Mouse (Mus musculus) heart, embryonic 12.5 days (tissue): ENCODE measurements around the gene Trappc4. TPM values are rescaled to one million over a fixed set of nuclear protein-coding genes. Genes with fewer than 3 reads are reported as not detected.
A peak's percentile ranks its signal among the peaks of the same experiment; 100 is the strongest.
"Not testable (repeated sequence)": the region's sequence is repeated elsewhere in the genome, so short reads cannot be mapped to it uniquely, and the experiment has no call there.

ENCODE experiments used
- ATAC-seq: fragments of 200-750 bp; cut with Nextera tagmentation; 2 replicates; pipeline ENCODE4 v1.8.0; 2017; ENCODE audit warnings: moderate TSS enrichment, moderate library complexity; ENCODE audit not compliant: insufficient number of reproducible peaks, low FRiP score
- H3K27ac ChIP-seq: fragments of 300-500 bp; sonication (generic); 2 replicates; pipeline ENCODE4 v1.5.1; 2016; ENCODE audit warnings: mild to moderate bottlenecking, moderate library complexity; ENCODE audit not compliant: poor library complexity, severe bottlenecking
- H3K27me3 ChIP-seq: fragments of 300-500 bp; sonication (generic); replicated peaks from 2 replicates; pipeline ENCODE4 v1.6.1; 2016; ENCODE audit warnings: mild to moderate bottlenecking, moderate library complexity
- H3K36me3 ChIP-seq: fragments of 300-500 bp; sonication (generic); 2 replicates; pipeline ENCODE4 v1.6.1; 2016; ENCODE audit warnings: mild to moderate bottlenecking, moderate library complexity
- H3K4me1 ChIP-seq: fragments of 300-500 bp; sonication (generic); replicated peaks from 2 replicates; pipeline ENCODE4 v1.6.1; 2016; ENCODE audit warnings: mild to moderate bottlenecking
- H3K4me2 ChIP-seq: fragments of 300-500 bp; sonication (generic); 2 replicates; pipeline ENCODE4 v1.6.1; 2016; ENCODE audit warnings: mild to moderate bottlenecking, moderate library complexity
- H3K4me3 ChIP-seq: fragments of 300-500 bp; sonication (generic); 2 replicates; pipeline ENCODE4 v1.5.1; 2016; ENCODE audit warnings: mild to moderate bottlenecking
- H3K9ac ChIP-seq: fragments of 300-500 bp; sonication (generic); 2 replicates; pipeline ENCODE4 v1.6.1; 2016; ENCODE audit warnings: mild to moderate bottlenecking, moderate library complexity
- H3K9me3 ChIP-seq: fragments of 300-500 bp; sonication (generic); replicated peaks from 2 replicates; pipeline ENCODE4 v1.6.1; 2016; ENCODE audit warnings: mild to moderate bottlenecking, moderate library complexity
- WGBS: fragments of 180-500 bp; shearing (Covaris S2); methylation state at CpG from one replicate; pipeline ENCODE4 v1.1.7; 2016; 5-methylcytosine and 5-hydroxymethylcytosine counted together
- polyA plus RNA-seq: library from polyadenylated mRNA; unstranded; fragments of >200 nt; fragmentation: Nextera tagmentation; extraction: Ambion mirVana; gene quantifications from 2 replicates; pipeline ENCODE4 v1.2.1, GENCODE M21; 2016

Gene Trappc4
- 82.6 and 85.2 TPM in 2 replicates for polyA plus RNA-seq

DNA sequence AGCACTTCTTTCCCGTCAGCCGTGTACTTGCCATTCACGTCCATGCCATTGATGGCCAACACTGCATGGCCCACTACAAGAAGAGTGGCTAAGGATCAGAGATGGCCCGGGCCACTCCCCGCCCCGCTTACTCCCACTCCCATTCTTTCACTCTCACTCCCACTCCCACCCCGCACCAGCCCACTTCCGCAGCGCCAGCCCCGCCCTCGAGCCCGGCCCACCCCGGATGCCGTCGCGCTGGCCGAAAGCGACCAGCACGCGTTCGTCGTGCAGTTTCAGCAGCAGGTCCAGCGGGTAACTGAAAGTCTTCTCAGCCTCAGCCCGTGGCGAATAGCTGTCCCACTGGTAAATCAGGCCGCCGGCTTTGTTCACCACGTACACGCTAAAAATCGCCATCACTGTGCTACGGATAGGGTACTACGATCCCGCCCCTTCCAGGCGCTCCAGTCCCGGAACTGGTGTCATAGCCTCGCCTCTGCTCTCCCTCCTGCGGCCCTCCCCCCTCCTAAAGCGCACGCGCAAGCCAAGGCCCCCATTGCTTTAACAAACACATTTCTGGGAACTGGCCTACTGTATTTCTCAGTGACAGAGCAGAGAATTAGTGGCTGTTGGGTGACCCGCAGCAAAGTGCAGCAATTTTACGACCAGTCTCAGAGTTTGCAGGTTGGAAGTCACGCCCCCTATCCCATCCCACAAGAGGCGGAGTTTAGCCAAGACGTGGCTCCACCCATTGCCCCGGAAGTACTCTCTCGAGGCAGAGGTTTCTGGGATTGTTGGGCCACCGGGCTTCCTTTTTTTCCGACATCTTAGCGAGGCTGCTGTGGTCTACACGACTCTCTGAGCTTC is at the start of gene Trappc4, which contains the start of gene Rps25:
Trappc4 (minus strand) TSS at position 695 of the 846 bp plus-strand sequence.
Rps25 (plus strand) TSS at position 234 of the 846 bp plus-strand sequence.
- WGBS, result under 1% methylated on average over 51 of the region's 51 CpGs
- ATAC-seq, result peak; percentile 95
- Histone ChIP-seq H3K4me3 (peak within 1 kb of the TSS; percentile 99), H3K36me3 (peaks cover 70% of the 10 kb centered on the region), H3K27me3 (no peaks in the 10 kb centered on the region), H3K9me3 (no peaks in the 10 kb centered on the region), H3K4me2 (peak within 1 kb of the TSS; percentile 78), H3K9ac (peak within 1 kb of the TSS; percentile 98), H3K4me1 (peaks cover 18% of the 10 kb centered on the region), H3K27ac (peak within 1 kb of the TSS; percentile 85)

- H3K36me3 ChIP-seq, result no peaks in the 10 kb centered on the region
- peaks cover 5% of the 10 kb centered on the region; the same call in 1 of the 2 replicates for H3K4me1 ChIP-seq
- no peak for ATAC-seq
- no peak within 1 kb of the TSS for H3K9ac ChIP-seq
- peaks cover 58% of the 10 kb centered on the region for H3K27me3 ChIP-seq
- no peak within 1 kb of the TSS for H3K27ac ChIP-seq
- no peaks in the 10 kb centered on the region for H3K9me3 ChIP-seq
- peak within 1 kb of the TSS; percentile 23 for H3K4me2 ChIP-seq
- no peak within 1 kb of the TSS for H3K4me3 ChIP-seq
- WGBS, result 20% methylated on average over 4 of the region's 4 CpGs
Measured at GRCm38 (mm10) chr9:44454891-44455220, 47.5 kb upstream of the Trappc4 start, which contains the start of gene Upk2. Gene Upk2 (minus strand): TSS chr9:44454976.

DNA sequence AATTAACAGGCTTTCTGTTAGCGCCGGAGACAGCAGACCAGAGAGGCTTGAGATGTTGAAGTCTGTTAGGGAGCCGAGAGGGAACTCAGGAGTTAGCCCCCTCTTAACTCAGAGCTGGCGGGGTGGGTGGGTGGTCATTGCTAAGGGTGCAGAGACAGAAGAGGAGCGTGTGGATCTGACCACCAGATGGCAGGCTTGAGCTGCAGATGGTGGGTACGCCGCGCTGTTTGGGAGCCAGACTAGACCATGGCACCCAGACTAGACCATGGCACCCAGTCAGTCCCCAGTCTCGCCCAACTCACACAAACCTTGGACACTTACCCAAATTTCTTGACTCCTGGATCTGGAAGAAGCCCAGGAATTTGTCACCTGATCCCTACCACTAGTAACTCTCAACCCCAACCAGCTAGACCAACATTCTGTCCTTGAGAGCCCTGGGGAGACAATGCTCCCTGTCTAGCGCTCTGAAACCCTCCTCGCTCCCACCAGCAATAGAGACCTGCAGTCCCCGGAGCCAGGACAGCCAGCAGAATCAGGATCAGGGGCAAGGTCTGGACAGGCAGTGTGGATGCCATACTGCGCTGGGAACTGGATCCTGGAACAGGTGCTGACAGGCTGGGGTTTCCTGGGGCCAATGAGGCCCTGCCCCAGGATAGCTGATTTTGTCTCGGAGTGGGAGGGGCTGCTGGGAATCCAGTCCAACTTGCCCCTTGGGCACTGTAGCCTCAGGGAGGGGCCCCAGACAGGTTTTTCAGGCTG is 46.9 kb upstream of the Trappc4 start:
- H3K9ac ChIP-seq, result no peak overlapping the region
- peak overlapping the region; percentile 23 for H3K4me2 ChIP-seq
- 7% methylated on average over 14 of the region's 14 CpGs for WGBS
- no peaks in the 10 kb centered on the region for H3K36me3 ChIP-seq
- peaks cover 58% of the 10 kb centered on the region for H3K27me3 ChIP-seq
- no peak overlapping the region for H3K27ac ChIP-seq
- no peaks in the 10 kb centered on the region for H3K9me3 ChIP-seq
- peaks cover 5% of the 10 kb centered on the region; the same call in 1 of the 2 replicates for H3K4me1 ChIP-seq
- H3K4me3 ChIP-seq, result no peak overlapping the region
- peak; percentile 73 for ATAC-seq

DNA sequence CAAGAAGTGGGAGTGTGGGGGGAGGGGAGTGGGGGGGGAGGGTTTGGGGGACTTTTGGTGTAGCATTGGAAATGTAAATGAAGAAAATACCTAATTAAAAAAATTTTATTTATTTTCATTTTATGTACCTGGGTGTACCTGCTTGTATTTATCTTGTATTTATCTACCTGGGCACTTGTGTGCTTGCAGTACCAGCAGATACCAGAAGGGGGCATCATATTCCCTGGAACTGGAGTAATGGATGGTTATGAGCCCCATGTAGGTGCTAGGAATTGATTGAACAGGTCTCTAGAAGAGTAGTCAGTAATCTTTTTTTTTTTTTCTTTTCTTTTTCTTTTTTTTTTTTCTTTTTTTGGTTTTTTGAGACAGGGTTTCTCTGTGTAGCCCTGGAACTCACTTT is 43.0 kb upstream of the Trappc4 start:
- H3K9me3 ChIP-seq, result no peaks in the 10 kb centered on the region
- H3K4me3 ChIP-seq, result no peak overlapping the region
- no peak overlapping the region for H3K9ac ChIP-seq
- H3K27me3 ChIP-seq, result peaks cover 29% of the 10 kb centered on the region
- H3K36me3 ChIP-seq, result no peaks in the 10 kb centered on the region
- peaks cover 5% of the 10 kb centered on the region; the same call in 1 of the 2 replicates for H3K4me1 ChIP-seq
- H3K4me2 ChIP-seq, result no peak overlapping the region
- ATAC-seq, result no peak
- no peak overlapping the region for H3K27ac ChIP-seq

DNA sequence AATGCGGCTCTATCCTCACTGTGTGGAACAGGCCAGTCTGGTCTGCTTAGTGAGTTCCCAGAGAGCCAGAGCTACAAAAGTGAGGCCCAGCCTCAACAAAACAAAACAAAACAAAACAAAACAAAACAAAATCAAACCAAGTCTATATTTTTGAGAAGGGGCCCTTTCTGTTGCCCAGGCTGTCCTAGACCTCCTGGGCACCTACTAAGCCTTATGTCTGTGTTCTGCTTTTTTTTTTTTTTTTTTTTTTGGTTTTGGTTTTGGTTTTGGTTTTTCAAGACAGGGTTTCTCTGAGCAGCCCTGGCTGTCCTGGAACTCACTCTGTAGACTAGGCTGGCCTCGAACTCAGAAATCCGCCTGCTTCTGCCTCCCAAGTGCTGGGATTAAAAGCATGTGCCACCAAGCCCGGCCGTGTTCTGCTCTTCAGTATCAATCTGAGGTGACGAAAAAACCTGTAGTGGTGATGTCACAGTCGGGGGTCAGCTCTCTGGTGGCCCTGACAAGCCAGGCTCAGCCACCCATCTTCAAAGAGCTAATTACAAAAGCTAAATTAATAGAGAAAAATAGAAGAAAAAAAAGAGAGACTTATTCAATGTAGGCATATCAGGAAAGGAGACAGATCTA is 37.1 kb upstream of the Trappc4 start:
- 78% methylated on average over 7 of the region's 7 CpGs for WGBS
- H3K27me3 ChIP-seq, H3K4me2 ChIP-seq, H3K4me3 ChIP-seq, H3K9ac ChIP-seq, H3K9me3 ChIP-seq, H3K4me1 ChIP-seq, H3K27ac ChIP-seq, ATAC-seq, H3K36me3 ChIP-seq: not testable (repeated sequence)

- no peaks in the 10 kb centered on the region for H3K9me3 ChIP-seq
Measured at GRCm38 (mm10) chr9:44440961-44441360, 33.6 kb upstream of the Trappc4 start, which contains the start of gene Foxr1. Gene Foxr1 (minus strand): TSS chr9:44441136.

GRCm38 (mm10) chr9:44435747-44436146 is 28.3 kb upstream of the Trappc4 start:
- H3K9ac ChIP-seq, result no peak overlapping the region
- H3K4me1 ChIP-seq, result no peaks in the 10 kb centered on the region
- H3K9me3 ChIP-seq, result no peaks in the 10 kb centered on the region
- ATAC-seq, result no peak
- no peaks in the 10 kb centered on the region for H3K36me3 ChIP-seq
- no peak overlapping the region for H3K4me3 ChIP-seq
- H3K27ac ChIP-seq, result no peak overlapping the region
- H3K4me2 ChIP-seq, result no peak overlapping the region
- 76% methylated on average over 6 of the region's 6 CpGs for WGBS
- peaks cover 9% of the 10 kb centered on the region; the same call in 1 of the 2 replicates for H3K27me3 ChIP-seq

More at GRCm38 (mm10) chr9:44440961-44441360, 33.6 kb upstream of the Trappc4 start, which contains the start of gene Foxr1:
- Histone ChIP-seq H3K9ac (no peak within 1 kb of the TSS), H3K27me3 (peaks cover 6% of the 10 kb centered on the region; the same call in 1 of the 2 replicates), H3K4me2 (no peak within 1 kb of the TSS), H3K36me3 (no peaks in the 10 kb centered on the region), H3K27ac (no peak within 1 kb of the TSS), H3K4me1 (no peaks in the 10 kb centered on the region), H3K4me3 (no peak within 1 kb of the TSS)
- WGBS, result 54% methylated on average over 19 of the region's 19 CpGs
- ATAC-seq, result no peak

GRCm38 (mm10) chr9:44432577-44433185 is 25.3 kb upstream of the Trappc4 start:
- Histone ChIP-seq H3K4me2 (no peak overlapping the region), H3K4me1 (no peaks in the 10 kb centered on the region), H3K9me3 (no peaks in the 10 kb centered on the region), H3K27me3 (0 out of 2 replicates have a peak, but pooled peaks cover 6% of the 10 kb centered on the region), H3K36me3 (no peaks in the 10 kb centered on the region), H3K9ac (no peak overlapping the region), H3K4me3 (no peak overlapping the region), H3K27ac (no peak overlapping the region)
- ATAC-seq, result no peak
- 47% methylated on average over 5 of the region's 5 CpGs for WGBS

- 77% methylated on average over 4 of the region's 4 CpGs for WGBS
- no peaks in the 10 kb centered on the region for H3K36me3 ChIP-seq
- H3K9me3 ChIP-seq, result no peaks in the 10 kb centered on the region
- no peaks in the 10 kb centered on the region for H3K4me1 ChIP-seq
- H3K4me2 ChIP-seq, result no peak overlapping the region
- H3K4me3 ChIP-seq, result no peak overlapping the region
- H3K9ac ChIP-seq, result no peak overlapping the region
- H3K27ac ChIP-seq, result no peak overlapping the region
- no peak for ATAC-seq
- H3K27me3 ChIP-seq, result no peaks in the 10 kb centered on the region
Measured at GRCm38 (mm10) chr9:44423576-44423975, 16.2 kb upstream of the Trappc4 start.

DNA sequence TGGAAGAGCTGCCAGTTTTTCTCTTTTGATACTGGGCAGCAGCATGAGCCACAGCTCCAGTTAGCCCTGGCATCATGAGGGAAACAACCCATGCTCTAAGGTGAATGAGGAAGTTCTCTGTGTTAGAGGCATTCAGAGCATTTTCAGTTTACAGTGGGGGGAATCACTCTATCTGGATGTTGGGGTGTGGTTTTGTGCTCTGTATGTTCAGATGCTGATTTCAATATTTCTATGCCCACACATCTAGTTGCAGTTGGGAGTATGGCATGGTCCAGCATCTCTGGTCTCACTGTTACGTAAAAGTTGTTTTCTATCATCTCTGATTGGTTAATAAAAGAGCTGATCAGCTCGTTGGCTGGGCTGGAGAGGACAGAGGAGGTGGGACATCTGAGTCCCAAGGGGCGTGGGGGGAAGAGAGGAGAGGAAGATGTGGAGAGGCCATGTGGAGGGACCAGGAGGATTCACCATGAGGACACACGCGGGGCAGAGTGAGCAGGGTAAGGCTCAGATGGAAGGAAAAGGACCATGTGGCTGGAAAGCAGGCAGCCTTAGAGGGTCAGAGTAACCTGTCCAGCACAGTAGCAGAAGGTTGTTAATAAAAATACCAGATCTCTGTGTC is 13.0 kb upstream of the Trappc4 start:
- Histone ChIP-seq H3K36me3 (peaks cover 11% of the 10 kb centered on the region), H3K4me2 (no peak overlapping the region), H3K27me3 (no peaks in the 10 kb centered on the region), H3K27ac (no peak overlapping the region), H3K4me3 (no peak overlapping the region), H3K9me3 (no peaks in the 10 kb centered on the region), H3K4me1 (peaks cover 9% of the 10 kb centered on the region), H3K9ac (no peak overlapping the region)
- 81% methylated on average over 5 of the region's 5 CpGs for whole genome bisulfite sequencing
- ATAC-seq, result no peak
